Mouse (Mus musculus) embryo, embryonic 9.5 days (tissue): ENCODE results near the gene Cxcr6.

Experiments
- DNase-seq: peaks from one replicate; pipeline ENCODE4 v3.0.0-alpha.2; 2017; ENCODE audit errors: extremely low spot score

The Cxcr6 gene

DNA sequence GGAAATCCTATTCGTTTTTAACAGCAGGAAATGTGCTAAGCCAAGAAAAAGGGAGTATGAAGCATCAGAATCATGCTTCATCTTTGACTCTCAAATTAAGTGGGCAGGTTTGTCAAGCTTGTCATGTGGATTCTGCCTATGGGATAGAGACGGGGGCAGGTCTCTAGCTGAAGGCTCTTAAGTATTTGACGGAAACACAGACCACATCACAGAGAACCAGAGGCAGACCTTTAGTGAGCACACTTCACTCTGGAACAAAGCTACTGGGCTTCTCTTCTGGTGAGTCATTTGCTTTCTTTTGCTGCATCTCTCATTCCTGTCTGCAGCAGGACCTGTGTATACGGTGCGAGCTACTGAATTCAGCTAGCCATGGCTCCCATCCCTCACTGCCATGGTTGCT lies at the start of gene Cxcr6:
TSS of gene Cxcr6 (plus strand) at position 209 of the 400 bp plus-strand sequence.
- DNase-seq = no peak

DNA sequence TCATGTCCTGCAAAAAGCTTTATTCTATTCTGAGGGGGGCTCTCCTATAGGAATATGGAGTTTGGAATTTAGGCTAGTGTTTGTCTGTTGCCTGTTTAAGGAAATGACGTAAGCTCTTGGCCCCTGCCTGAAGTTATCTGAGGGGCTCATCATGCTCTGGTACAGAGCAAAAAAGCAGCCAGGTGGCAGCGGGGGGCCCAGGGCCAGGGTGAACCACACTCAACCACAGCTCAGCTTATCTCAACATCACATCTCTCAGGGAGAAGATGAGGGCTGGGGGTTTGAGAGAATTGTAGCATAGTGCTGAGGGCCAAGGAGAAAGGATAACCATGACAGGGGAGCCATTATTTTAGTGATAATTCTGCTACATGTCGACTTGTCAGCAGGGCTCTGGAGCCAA lies 49.5 kb upstream of the Cxcr6 start:
- no peak for DNase-seq

DNA sequence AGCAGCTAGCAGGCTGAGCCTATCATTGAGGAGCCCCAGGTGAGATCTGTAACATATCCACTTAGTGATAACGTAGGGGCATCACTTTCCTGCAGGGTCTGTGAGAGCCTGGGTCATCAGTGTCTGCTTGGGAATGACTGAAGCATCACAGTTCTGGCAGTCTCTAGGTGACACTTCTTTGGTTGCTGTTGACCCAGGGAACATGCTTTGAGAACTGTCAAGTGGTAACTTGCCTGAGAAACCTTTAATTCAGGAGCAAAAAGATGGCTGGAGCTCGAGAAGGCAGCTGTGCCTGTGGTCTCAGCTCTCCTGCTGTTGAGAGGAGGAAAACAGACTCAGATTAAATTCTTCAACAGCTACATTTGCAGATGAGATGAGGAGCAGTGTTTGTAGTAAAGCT lies 48.9 kb upstream of the Cxcr6 start:
- no peak for DNase-seq

DNA sequence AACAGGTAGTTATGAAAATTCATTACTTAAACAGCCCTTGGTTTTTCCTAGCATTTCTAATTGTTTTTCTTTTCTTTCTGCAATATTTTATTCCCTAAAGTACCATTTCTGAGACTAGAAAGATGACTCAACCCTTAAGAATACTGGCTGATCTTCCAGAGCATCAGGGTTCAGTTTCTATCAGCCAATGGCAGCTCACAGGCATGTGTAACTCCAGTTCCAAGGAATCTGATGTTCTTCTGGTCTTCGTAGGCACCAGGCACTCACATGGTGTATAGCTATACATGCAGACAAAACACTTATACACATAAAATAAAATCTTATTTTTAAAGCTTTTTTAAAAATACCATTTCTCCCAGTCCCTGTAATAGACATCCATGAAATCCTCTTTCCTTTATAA lies 48.1 kb upstream of the Cxcr6 start:
- DNase-seq = no peak

- no peak for DNase-seq
Observed at GRCm38 (mm10) chr9:123758645-123759044, 47.6 kb upstream of the Cxcr6 start.

- no peak for DNase-seq
Observed at GRCm38 (mm10) chr9:123760806-123761205, 45.5 kb upstream of the Cxcr6 start.

DNA sequence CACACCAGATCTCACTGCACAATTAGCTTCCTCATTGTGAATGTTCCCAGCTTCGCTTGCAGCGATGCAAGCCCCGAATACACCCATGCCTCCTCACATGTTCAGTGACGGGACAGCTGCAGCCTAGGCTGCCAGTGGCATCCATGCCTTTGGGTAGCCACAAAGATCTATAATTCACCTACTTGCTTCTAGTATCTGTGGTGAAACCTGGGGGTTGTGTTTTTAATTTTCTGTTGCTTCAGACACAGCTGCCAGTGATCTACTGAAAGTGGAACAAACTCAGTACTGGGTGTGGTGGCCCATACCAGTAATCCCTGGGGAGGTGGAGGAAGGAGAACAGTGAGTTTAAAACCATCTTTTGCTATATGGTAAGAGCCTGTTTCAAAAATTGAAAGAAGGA lies 43.4 kb upstream of the Cxcr6 start:
- no peak for DNase-seq

GRCm38 (mm10) chr9:123763771-123764170 lies 42.5 kb upstream of the Cxcr6 start:
- no peak for DNase-seq

GRCm38 (mm10) chr9:123766996-123767395 lies 39.3 kb upstream of the Cxcr6 start:
- no peak for DNase-seq

GRCm38 (mm10) chr9:123768443-123768842 lies 37.8 kb upstream of the Cxcr6 start:
- DNase-seq = no peak

DNA sequence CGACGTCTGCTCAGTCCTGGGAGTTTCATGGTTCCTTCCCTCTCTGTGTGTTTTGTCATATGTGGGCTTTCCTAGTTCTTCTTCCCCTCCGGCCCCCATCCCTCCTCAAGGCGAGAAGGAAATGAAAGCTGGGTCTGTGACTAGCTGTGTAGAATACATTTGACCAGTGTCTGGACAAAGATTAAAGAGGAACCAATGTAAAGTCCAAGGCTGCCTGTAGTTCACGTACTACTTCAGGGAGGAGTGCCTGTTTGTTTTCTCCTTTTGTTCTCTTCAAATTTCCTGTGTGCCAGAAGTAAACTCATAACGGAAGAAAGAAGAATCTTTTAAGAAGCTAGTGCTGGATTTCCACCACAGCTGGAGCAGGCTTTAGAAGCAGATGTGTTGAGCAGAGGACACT lies 36.7 kb upstream of the Cxcr6 start:
- no peak for DNase-seq

GRCm38 (mm10) chr9:123773299-123773698 lies 33.0 kb upstream of the Cxcr6 start:
- peak; percentile 8 for DNase-seq

DNA sequence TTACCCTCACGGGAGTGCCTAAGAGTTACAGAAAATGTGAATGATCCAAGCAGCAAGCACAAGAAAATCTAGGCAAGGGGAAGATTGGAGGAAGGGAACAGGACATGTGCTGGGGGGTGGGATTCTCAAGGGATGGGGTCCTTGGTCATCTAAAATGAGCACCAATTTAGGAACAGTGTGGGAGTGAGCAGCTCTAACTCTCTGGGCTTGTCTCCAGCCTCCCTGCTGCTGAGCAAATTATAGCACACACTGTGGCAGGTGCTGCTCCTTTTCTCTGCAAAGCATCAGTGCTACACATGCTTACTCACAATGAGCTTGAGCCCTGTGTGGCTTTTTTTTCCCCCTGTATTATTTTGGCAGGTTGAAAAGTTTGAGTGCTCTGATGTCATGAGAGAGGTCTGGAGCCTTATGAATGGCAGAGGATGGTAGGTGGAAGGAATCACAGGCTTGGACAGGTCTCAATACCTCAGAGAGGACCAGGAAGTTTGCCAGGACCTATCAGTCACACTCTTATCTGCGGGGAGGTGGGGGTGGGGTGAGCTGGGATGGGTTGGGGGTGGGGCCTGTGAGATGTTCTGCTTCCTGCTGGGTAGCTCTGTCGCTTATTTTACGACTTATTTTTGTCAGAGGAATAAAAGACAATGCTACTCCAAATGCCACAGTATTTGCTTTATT lies 17.3 kb upstream of the Cxcr6 start:
- no peak for DNase-seq

- peak; percentile 29 for DNase-seq
Observed at GRCm38 (mm10) chr9:123796174-123796573, 10.1 kb upstream of the Cxcr6 start.

- no peak for DNase-seq
Observed at GRCm38 (mm10) chr9:123801527-123801926, 4.7 kb upstream of the Cxcr6 start.

- no peak for DNase-seq
Observed at GRCm38 (mm10) chr9:123802421-123802820, 3.9 kb upstream of the Cxcr6 start.

GRCm38 (mm10) chr9:123802896-123803295 lies 3.4 kb upstream of the Cxcr6 start:
- no peak for DNase-seq

GRCm38 (mm10) chr9:123805241-123805640 lies 1.0 kb upstream of the Cxcr6 start:
- DNase-seq = no peak

DNA sequence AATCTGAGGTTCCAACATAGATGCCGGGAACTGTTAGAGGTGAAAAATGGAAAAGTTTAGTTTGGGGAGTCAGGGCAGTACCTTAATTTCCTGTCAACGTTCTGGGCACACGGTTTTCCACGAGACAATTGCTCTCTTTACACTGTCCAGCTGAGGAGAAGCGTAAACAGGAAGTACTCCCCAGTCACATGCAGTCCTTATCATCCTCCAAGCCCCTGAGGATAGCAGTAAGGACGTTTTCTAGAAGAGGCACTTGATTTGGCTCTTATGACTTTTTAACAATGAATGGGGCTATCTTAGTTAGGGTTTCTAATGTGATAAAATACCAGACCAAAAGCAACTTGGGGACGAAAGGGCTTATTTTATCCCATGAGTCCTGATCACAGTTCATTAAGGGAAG lies 2.3 kb downstream of the Cxcr6 start:
- no peak for DNase-seq

- no peak for DNase-seq
Observed at GRCm38 (mm10) chr9:123811831-123812230, 5.6 kb downstream of the Cxcr6 start.

GRCm38 (mm10) chr9:123814326-123814725 lies 8.1 kb downstream of the Cxcr6 start:
- DNase-seq = no peak

- DNase-seq = no peak
Observed at GRCm38 (mm10) chr9:123814821-123815220, 8.5 kb downstream of the Cxcr6 start.

DNA sequence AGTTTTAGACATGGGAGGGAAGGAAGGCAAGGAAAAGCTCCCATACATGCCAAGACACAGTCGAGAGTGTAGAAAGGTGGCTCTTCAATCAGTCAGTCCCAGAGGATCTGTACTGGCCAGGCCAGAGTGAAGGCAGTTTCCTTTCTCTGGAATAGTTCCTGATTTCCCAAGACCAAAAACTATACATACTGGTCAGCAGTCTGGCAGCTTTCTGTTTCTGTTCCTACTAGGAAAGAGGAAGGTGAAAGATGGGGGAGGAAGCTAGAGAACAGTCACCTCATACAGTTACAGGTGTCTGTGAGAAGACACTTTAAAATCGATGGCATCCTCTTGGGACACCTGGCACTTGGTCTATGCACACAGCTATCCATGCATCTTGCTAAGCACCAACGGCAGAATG lies 9.2 kb downstream of the Cxcr6 start:
- DNase-seq = no peak

DNA sequence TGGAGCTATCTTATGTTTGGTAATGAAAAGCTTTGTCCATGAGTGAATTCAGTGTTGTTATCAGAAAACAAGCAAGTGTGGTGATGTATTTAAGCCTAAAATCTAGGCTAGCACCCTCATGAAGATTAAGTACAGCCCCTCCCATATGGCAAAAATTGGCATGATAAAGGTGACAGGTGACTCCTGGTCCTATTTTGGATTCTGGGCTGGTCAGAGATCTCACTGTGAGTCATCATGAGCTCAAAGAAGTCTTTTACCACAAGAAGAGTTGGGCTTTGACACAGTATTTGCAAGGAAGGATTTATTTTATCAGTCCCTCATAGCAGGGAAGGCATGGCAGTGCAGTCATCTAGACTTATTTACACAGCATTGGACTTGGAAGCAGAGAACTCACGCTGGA lies 9.7 kb downstream of the Cxcr6 start:
- DNase-seq = no peak
